Mouse (Mus musculus): ENCODE results near the gene Hist2h2ac. TPM values are rescaled to one million over a fixed set of nuclear protein-coding genes. Genes with fewer than 3 reads are reported as not detected.
A peak's percentile ranks its signal among the peaks of the same experiment; 100 is the strongest.

Hist2h2ac gene
- polyA plus RNA-seq, 1 experiment from 2014 or later: 7.9 TPM

DNA sequence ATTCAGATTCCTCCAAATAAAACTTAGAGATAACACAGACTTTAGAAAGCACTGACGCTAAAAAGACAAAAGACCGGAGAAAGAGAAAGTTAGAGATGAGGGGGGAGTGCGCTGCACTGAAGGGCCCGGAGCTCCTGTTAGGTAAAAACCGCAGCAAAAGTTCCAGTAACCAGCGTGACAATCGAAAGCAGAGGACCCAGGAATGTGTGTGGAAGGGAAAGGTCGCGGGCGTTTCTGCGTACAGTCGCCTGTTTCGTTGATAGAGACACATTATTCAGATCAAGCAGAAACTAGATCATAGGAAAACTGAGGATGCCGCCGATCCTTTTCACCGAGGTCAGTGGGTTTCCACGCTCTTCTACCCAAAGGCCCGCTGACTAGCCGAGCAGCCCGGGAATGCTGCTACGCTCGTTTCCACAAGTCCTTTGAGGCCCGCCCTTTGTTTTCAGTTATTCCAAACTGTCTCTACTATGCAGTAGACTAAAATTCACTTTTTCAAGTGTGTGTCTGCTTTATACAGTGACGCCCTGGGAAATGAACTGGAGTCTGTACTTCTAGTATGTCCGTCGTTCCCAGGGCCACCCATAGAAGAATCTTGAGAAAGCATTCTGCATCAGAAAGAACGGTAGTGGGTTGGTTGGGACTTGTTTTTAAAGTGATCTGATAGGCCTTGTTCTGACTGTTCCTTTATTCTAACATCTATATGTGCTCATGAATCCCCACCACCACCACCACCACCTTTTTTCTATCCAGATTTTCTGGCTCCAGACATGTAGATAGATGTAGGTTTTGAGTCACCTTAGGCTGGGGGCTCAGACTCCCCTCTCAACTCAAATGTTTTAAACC lies 43.1 kb upstream of the Hist2h2ac start:
- 6% methylated on average over 27 of the region's 27 CpGs for WGBS
- peak overlapping the region; percentile 85 for H3K9ac ChIP-seq (ENCODE audit: low read length)
- ATAC-seq (replicated peaks; ENCODE audit: low FRiP score, low TSS enrichment, low read depth): peak; percentile 9; the same call in 1 of the 2 replicates

DNA sequence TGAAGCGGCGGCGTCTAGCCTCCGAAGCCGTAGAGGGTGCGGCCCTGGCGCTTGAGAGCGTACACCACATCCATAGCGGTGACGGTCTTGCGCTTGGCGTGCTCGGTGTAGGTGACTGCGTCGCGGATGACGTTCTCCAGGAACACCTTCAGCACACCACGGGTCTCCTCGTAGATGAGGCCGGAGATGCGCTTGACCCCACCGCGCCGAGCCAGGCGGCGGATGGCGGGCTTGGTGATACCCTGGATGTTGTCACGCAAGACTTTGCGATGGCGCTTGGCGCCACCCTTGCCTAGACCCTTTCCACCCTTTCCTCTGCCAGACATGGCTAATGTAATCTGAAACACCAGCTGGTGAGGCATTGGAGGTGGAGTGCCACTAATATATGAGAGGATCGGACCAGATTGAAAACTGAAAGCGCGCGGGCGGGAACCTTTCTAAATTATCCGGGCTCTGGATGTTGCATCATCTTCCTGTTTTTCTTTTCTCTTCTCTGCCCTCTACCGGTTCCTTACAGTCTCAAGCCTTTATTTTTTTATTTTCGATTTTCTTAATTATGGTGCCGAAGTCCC lies 42.4 kb upstream of the Hist2h2ac start, which contains the start of gene Hist2h4:
Hist2h4 (minus strand) TSS at position 333 of the 572 bp plus-strand sequence.
- peak; percentile 99 for DNase-seq (ENCODE audit: low spot score)
- Histone ChIP-seq H3K27me3 (replicated peaks; ENCODE audit: control insufficient read depth, insufficient read depth, low read length) (no peaks in the 10 kb centered on the region), H3K9ac (ENCODE audit: low read length) (peak within 1 kb of the TSS; percentile 85), H3K4me3 (ENCODE audit: low read depth, low read length) (peak within 1 kb of the TSS; percentile 63), H3K36me3 (ENCODE audit: control insufficient read depth, insufficient read depth, low read length) (no peaks in the 10 kb centered on the region), H3K4me2 (ENCODE audit: low read length) (peak within 1 kb of the TSS; percentile 68), H3K27ac (ENCODE audit: low read depth) (peak within 1 kb of the TSS; percentile 96), H3K4me1 (replicated peaks; ENCODE audit: control insufficient read depth, insufficient read depth, low read length) (peaks cover 28% of the 10 kb centered on the region), H3K9me3 (ENCODE audit: control insufficient read depth, low read length) (no peaks in the 10 kb centered on the region)
- ATAC-seq (replicated peaks; ENCODE audit: low FRiP score, low TSS enrichment, low read depth): peak; percentile 86
- WGBS: 0% methylated on average over 40 of the region's 40 CpGs

More for the DNA sequence above, 43.1 kb upstream of the Hist2h2ac start:
- H3K36me3 ChIP-seq (ENCODE audit: control insufficient read depth, insufficient read depth, low read length): no peaks in the 10 kb centered on the region
- DNase-seq (ENCODE audit: low spot score): peak; percentile 89
- H3K4me1 ChIP-seq (replicated peaks; ENCODE audit: control insufficient read depth, insufficient read depth, low read length): peaks cover 28% of the 10 kb centered on the region
- H3K9me3 ChIP-seq (ENCODE audit: control insufficient read depth, low read length): no peaks in the 10 kb centered on the region
- H3K27ac ChIP-seq (ENCODE audit: low read depth): peak overlapping the region; percentile 96
- no peaks in the 10 kb centered on the region for H3K27me3 ChIP-seq (replicated peaks; ENCODE audit: control insufficient read depth, insufficient read depth, low read length)
- peak overlapping the region; percentile 68 for H3K4me2 ChIP-seq (ENCODE audit: low read length)
- peak overlapping the region; percentile 63 for H3K4me3 ChIP-seq (ENCODE audit: low read depth, low read length)

- Histone ChIP-seq H3K4me2 (ENCODE audit: low read length) (peak overlapping the region; percentile 68), H3K4me1 (replicated peaks; ENCODE audit: control insufficient read depth, insufficient read depth, low read length) (peaks cover 23% of the 10 kb centered on the region), H3K36me3 (ENCODE audit: control insufficient read depth, insufficient read depth, low read length) (no peaks in the 10 kb centered on the region), H3K9ac (ENCODE audit: low read length) (peak overlapping the region; percentile 85), H3K27me3 (replicated peaks; ENCODE audit: control insufficient read depth, insufficient read depth, low read length) (no peaks in the 10 kb centered on the region), H3K27ac (ENCODE audit: low read depth) (peak overlapping the region; percentile 96), H3K4me3 (ENCODE audit: low read depth, low read length) (peak overlapping the region; percentile 63), H3K9me3 (ENCODE audit: control insufficient read depth, low read length) (no peaks in the 10 kb centered on the region)
- DNase-seq (ENCODE audit: low spot score): peak; percentile 79
- under 1% methylated on average over 19 of the region's 19 CpGs for WGBS
- peak; percentile 71 for ATAC-seq (replicated peaks; ENCODE audit: low FRiP score, low TSS enrichment, low read depth)
Observed at GRCm38 (mm10) chr3:96262216-96262875, 41.7 kb upstream of the Hist2h2ac start.

- DNase-seq (ENCODE audit: low spot score) (no peak), ATAC-seq (replicated peaks; ENCODE audit: low FRiP score, low TSS enrichment, low read depth) (no peak)
- H3K4me2 ChIP-seq (ENCODE audit: low read length): peak overlapping the region; percentile 68
- H3K4me3 ChIP-seq (ENCODE audit: low read depth, low read length): no peak overlapping the region
- peak overlapping the region; percentile 85 for H3K9ac ChIP-seq (ENCODE audit: low read length)
- no peaks in the 10 kb centered on the region for H3K27me3 ChIP-seq (replicated peaks; ENCODE audit: control insufficient read depth, insufficient read depth, low read length)
- 70% methylated on average over 3 of the region's 3 CpGs for WGBS
- H3K36me3 ChIP-seq (ENCODE audit: control insufficient read depth, insufficient read depth, low read length): no peaks in the 10 kb centered on the region
- peak overlapping the region; percentile 96 for H3K27ac ChIP-seq (ENCODE audit: low read depth)
- no peaks in the 10 kb centered on the region for H3K9me3 ChIP-seq (ENCODE audit: control insufficient read depth, low read length)
- peaks cover 23% of the 10 kb centered on the region for H3K4me1 ChIP-seq (replicated peaks; ENCODE audit: control insufficient read depth, insufficient read depth, low read length)
Observed at GRCm38 (mm10) chr3:96261623-96262022, 40.9 kb upstream of the Hist2h2ac start.

DNA sequence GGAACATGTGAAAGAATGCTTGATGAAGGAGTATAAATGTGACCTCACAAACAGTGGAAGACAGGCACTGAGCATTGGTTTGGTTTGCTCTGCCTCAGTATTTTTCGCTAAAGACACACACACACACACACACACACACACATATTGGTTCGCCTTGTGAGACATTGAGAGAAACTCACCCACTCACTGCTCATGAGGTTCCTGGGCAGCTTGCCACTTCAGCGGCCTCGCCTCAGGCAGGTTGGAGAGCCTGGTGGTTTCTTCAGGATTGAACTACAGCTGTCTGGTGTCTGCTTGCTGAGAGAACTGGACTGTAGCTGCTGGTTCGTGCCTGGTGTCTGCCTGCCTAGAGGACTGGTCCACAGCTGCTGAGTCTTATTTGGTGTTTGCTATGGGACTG lies 39.5 kb upstream of the Hist2h2ac start:
- Histone ChIP-seq H3K36me3 (ENCODE audit: control insufficient read depth, insufficient read depth, low read length) (no peaks in the 10 kb centered on the region), H3K4me2 (ENCODE audit: low read length) (no peak overlapping the region), H3K27ac (ENCODE audit: low read depth) (no peak overlapping the region), H3K27me3 (replicated peaks; ENCODE audit: control insufficient read depth, insufficient read depth, low read length) (no peaks in the 10 kb centered on the region), H3K9me3 (ENCODE audit: control insufficient read depth, low read length) (no peaks in the 10 kb centered on the region), H3K4me1 (replicated peaks; ENCODE audit: control insufficient read depth, insufficient read depth, low read length) (peaks cover 27% of the 10 kb centered on the region), H3K9ac (ENCODE audit: low read length) (no peak overlapping the region), H3K4me3 (ENCODE audit: low read depth, low read length) (no peak overlapping the region)
- ATAC-seq (replicated peaks; ENCODE audit: low FRiP score, low TSS enrichment, low read depth) (no peak), DNase-seq (ENCODE audit: low spot score) (no peak)
- 89% methylated on average over 5 of the region's 5 CpGs for WGBS

DNA sequence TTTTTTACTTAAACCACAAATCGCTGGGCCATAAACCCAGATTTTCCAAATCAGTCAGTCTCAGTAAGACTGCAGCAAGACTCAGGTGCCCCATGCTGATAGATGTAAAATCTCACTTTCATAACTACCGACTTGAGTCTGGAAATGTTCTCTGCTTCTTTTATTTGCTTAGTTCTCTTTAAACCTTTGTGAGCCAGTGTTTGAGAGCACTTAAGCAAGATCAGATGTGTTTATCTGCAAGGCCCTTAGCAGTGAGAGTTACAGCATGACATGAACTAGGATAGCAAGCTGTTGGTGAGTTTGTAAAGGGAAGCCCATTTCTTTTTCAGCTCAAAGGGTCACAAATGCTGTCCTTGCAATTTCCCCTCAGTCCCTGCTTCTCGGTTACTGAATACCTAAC lies 36.5 kb upstream of the Hist2h2ac start:
- ATAC-seq (replicated peaks; ENCODE audit: low FRiP score, low TSS enrichment, low read depth): no peak

DNA sequence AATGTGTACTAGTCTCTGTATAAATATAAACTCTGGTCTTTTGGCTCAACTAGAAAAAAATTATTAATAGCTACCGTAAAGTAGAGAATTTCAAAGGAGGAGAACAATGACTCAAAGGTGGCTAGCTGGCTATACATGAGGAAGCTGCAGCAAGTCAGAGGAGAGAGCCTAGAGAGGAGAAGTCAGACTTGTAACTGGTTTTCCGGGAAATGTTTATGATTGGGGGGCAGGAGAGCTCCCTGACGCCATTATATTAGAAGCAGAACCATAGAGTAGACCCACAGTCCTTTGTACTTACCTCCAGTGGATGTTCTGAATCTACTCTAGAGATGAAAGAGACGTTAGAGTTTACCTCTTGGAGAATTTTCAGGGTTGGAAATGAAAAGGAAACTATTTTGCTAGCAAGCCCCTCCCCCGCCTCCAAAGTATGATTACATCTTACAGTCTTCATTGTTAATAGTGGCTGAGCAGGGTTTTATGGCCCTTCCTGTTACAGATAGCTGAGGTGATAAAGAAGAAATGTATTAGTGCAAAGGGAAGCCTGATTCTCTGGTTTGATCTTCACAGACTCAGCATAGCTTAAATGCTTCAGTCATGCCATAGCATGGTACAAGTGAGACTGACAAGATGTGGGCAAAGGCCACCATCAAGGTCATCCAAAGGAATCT lies 35.4 kb upstream of the Hist2h2ac start:
- H3K9ac ChIP-seq (ENCODE audit: low read length): no peak overlapping the region
- H3K4me2 ChIP-seq (ENCODE audit: low read length): peak overlapping the region; percentile 11; the same call in 1 of the 2 replicates
- H3K4me3 ChIP-seq (ENCODE audit: low read depth, low read length): no peak overlapping the region
- no peak for DNase-seq (ENCODE audit: low spot score)
- 0 out of 2 replicates have a peak overlapping the region, but pooled peaks have one; percentile 6 for H3K27ac ChIP-seq (ENCODE audit: low read depth)
- H3K4me1 ChIP-seq (replicated peaks; ENCODE audit: control insufficient read depth, insufficient read depth, low read length): 0 out of 2 replicates have a peak, but pooled peaks cover 6% of the 10 kb centered on the region
- no peaks in the 10 kb centered on the region for H3K9me3 ChIP-seq (ENCODE audit: control insufficient read depth, low read length)
- ATAC-seq (replicated peaks; ENCODE audit: low FRiP score, low TSS enrichment, low read depth): no peak
- 59% methylated on average over 5 of the region's 5 CpGs for WGBS
- H3K27me3 ChIP-seq (replicated peaks; ENCODE audit: control insufficient read depth, insufficient read depth, low read length): no peaks in the 10 kb centered on the region
- H3K36me3 ChIP-seq (ENCODE audit: control insufficient read depth, insufficient read depth, low read length): no peaks in the 10 kb centered on the region

More for the DNA sequence above, 36.5 kb upstream of the Hist2h2ac start:
- WGBS: 70% methylated on average over 3 of the region's 3 CpGs
- H3K36me3 ChIP-seq (ENCODE audit: control insufficient read depth, insufficient read depth, low read length): no peaks in the 10 kb centered on the region
- no peak overlapping the region for H3K9ac ChIP-seq (ENCODE audit: low read length)
- no peaks in the 10 kb centered on the region for H3K9me3 ChIP-seq (ENCODE audit: control insufficient read depth, low read length)
- no peak overlapping the region for H3K4me3 ChIP-seq (ENCODE audit: low read depth, low read length)
- H3K27me3 ChIP-seq (replicated peaks; ENCODE audit: control insufficient read depth, insufficient read depth, low read length): no peaks in the 10 kb centered on the region
- peaks cover 14% of the 10 kb centered on the region for H3K4me1 ChIP-seq (replicated peaks; ENCODE audit: control insufficient read depth, insufficient read depth, low read length)
- H3K27ac ChIP-seq (ENCODE audit: low read depth): no peak overlapping the region
- no peak for DNase-seq (ENCODE audit: low spot score)
- no peak overlapping the region for H3K4me2 ChIP-seq (ENCODE audit: low read length)

Data from intestine, embryonic 14.5 days (tissue).